Mouse (Mus musculus) NIH3T3 (cell line): ENCODE data around the gene Ppp2r5e.

Experiments used
- DNase-seq: peaks from one replicate; pipeline ENCODE4 v3.0.0-alpha.2; 2012; ENCODE audit warnings: low read depth

Ppp2r5e gene

DNA sequence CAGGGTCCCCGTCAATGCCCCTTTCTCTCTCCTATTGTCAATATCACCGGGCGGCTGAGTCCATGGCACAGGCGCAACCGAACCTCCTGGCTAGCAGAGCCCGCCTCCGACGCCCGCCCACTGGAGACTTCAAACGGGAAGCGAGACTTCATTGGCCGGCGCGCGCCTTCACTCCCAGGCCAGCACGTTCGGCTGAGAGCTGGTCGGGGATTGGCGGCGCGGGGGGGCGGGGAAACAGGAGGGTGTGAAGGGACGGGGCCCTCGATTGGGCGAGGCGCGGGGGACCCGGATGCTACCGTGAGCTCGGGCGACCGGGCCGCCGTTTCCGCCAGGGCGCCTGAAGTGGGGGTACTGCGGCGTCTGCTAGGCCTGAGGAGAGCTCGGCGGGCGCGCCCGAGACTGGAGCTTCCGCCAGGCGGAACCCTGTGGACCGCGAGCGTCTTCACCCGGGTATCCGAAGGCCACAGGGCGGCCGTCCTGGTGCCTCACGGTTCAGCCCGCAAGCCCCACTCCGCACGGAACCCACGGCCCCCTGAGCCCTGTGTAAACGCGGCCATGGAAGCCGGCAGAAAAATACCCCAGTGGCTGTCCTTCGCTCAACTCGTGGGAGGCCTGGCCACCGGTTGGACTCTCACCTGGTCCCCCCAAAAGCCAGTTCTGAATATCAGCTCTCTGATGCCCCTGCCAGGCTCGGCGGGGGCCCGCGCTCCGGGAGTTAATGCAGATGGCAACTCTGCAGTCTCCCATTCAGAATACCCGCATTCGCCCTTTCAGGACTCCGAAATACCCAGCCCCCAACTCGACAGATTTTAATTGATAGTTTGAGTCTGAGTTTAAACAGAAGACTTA lies at the start of gene Ppp2r5e:
TSS of gene Ppp2r5e (minus strand) at position 92 of the 849 bp plus-strand sequence.
- peak; percentile 99 for DNase-seq

DNA sequence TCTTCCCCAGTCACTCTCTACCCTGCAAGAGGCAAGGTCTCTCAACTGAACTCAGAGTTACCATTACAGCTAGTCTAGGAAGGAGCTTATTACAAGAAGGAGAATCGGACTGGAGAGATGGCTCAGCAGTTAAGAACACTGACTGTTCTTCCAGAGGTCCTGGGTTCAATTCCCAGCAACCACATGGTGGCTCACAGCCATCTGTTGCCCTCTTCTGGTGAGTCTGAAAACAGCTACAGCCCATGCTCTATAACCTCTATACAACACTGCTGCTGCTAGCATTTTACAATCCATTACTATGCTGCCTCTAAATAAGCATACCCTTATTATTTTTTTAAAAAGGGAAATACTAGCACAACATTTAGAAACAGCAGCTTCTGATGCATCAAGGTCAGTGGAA lies 49.7 kb upstream of the Ppp2r5e start:
- peak; percentile 33 for DNase-seq

DNA sequence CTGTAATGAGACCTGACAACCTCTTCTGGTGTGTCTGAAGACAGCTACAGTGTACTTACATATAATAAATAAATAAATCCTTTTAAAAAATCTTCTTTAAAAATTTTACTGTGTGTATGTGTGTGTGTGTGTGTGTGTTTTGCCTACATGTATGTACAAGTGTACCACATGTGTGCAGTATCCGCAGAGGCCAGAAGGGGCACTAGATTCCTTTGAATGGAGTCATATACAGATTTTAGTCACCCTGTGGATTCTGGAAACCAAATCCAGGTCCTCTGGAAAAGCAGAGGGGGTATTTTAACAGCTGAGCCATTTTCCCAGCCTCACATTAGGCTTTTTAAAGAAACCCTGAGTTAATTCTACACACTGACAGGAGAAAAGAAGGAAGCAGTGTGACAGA lies 45.7 kb upstream of the Ppp2r5e start:
- no peak for DNase-seq

DNA sequence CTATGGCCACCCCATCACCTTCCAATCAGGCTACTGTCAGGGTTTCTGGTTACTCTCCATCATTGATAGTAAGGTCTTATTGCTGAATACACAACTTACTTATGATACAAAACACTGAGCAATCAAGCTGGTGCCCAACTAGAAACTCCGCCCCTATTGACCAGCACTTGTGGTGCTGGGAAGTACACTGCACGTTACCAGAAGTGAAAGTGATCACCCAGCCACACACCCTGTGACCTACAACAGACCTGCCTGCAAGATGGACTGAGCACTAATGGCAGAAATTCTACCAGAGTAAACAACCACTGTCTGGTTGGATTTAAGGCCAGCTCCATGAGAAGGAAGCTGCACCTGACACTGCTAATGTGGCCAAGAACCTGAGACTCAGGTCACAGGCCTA lies 42.3 kb upstream of the Ppp2r5e start:
- no peak for DNase-seq

DNA sequence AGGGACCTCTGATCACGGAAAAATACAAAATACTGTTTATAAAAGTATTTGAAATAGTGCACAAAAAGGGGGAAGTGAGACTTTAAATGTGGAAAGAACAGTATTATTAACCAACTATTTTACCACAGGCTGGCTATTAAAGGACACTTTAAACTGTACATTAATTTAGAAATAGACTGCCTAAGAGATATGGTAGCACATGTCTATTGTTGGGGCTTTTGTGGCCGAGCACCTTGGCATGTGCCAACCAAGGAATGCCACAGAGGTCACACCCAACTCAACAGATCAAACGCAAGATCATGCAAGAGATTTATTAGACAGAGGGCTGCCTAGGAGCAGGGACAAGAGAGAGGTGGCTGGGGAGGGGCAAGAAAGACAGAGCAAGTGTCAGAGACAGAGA lies 41.1 kb upstream of the Ppp2r5e start:
- DNase-seq = no peak

DNA sequence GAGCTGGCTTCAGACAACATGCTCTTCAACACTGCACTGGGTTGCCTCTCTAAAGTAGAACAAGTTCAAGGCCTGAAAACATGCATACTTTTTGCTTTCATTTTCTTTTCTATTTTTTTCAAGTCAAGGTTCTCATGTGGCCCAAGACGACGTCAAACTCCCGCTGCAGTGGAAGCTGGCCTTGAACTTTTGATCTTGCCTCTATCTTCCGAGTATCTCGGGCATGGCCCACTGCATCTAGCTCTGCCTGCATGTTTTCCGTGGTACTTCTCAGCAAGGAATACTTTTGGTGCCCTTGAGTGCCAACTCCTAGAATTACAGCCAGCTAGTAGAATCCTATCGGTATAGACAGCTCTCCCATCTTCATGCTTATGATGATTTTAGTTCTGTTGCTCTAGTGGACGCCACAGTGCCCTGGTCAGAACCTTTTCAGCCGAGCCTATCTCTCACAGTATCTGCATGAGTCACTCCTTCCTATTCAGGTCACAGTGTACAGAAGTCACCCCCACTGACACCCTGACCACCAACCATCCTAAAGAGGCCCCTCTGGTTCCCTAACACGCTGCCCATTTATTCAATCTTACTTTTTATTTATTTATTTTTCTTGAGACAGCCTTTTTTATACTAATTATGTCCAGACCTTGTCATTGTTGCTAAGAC lies 39.9 kb upstream of the Ppp2r5e start:
- no peak for DNase-seq

DNA sequence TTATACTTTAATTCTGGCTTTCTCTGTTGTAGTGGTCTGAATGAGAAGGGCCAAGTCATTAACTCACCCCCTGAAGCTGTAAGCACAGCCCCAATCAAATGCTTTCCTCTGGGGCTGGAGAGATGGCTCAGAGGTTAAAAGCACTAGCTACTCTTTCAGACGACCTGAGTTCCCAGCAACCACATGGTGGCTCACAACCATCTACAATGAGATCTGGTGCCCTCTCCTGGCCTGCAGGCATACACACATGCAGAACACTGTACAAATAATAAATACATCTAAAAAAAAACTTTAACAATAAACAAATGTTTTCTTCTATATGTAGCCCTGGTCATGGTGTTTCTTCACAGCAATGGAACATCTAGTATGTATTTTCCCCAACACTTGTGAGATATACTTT lies 33.6 kb upstream of the Ppp2r5e start:
- no peak for DNase-seq

DNA sequence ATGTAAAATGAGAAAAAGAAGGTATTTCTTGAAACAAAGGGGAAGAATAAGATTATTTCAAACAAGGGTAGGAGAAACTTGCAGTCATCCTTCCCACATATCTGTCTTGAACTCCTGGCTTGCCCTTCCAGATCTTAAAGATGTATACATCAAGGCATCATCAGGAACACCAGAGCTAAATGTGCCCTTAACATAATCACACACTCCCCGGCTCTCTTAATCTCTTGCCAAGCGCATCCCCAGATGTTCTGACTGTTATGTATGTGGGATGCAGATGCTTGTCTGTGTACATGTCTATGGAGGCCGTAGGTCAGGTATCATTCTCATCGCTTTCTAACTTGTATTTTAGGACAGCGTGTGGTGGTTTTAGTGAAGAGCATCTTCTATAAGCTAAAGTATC lies 27.2 kb upstream of the Ppp2r5e start:
- DNase-seq = no peak

DNA sequence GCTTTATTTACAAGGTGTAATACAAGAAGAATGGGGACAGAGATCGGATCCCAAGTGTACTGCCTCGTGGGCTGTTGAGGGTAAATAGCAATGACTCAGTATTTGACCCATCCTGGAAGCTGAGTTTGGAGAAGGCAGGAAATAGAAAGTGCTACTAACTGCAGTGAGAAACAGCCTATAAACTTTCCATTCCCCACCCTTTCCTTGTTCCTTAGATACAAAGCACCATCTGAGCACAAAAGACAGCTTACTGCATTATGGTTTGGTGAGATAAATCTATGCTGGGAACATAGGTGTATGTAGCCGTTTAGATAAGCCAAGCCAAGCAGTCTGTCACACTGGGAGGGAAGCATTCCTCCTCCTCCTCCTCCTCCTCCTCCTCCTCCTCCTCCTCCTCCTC lies 26.8 kb upstream of the Ppp2r5e start:
- peak; percentile 61 for DNase-seq

DNA sequence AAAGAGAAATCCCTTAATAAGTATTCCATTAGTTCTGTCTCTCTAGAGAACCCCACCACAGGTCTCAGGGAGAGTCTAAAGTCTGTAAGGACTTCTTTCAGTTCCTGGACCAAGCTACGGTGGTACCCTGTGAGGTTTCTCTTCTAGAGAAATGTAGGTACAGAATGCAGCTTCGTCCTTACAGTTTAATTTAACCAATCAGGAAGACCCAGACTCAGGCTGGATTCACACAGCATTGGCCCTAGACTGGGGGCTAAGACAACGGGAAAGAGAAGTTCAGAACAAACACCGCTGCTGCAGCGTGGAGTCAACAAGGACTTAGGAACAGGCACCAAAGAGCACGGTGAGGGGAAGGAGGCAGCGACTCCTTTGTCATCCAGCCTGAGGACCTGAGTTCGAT lies 20.8 kb upstream of the Ppp2r5e start:
- DNase-seq = no peak

DNA sequence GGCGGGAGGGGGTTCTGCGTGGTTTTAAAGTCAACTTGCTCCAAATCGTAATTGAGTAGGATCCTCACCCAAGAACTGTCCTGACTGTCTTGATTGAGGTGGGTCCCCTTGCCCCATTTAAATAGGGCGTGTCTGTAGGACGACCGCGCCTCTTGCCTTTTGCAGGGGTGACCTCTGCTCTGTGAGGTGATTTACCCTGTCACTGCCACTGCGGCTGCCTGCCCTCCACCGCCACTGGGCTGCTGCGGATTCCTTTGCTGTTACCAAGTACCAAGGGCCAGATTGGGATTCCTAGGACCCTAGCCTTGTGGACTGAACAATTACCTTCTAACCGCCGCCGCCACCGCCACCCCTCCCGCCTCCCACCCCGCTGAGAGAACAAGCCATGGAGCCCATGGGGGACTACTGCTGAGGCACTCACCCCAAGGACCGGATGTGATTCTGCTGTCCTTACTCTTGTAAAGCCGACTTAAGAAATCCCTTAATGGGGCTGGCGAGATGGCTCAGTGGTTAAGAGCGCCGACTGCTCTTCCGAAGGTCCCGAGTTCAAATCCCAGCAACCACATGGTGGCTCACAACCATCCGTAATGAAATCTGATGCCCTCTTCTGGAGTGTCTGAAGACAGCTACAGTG lies 20.2 kb upstream of the Ppp2r5e start:
- DNase-seq = no peak

DNA sequence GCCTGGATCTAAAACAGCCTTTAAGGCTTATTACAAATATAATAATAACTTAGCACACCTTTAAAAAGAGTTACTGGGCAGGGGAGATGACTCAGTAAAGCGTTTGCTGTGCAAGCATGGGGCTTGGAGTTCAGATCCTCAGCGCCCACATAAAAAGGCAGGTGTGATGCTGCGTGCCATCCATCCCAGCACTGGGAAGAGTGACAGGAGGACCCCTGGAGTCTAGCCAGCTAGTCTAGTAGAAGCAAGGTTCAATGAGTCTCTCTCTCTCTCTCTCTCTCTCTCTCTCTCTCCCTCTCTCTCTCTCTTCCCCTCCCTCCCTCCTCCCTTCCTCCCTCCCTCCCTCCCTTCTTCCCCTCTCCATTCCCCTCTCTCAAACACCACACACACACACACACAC lies 19.5 kb upstream of the Ppp2r5e start:
- no peak for DNase-seq

DNA sequence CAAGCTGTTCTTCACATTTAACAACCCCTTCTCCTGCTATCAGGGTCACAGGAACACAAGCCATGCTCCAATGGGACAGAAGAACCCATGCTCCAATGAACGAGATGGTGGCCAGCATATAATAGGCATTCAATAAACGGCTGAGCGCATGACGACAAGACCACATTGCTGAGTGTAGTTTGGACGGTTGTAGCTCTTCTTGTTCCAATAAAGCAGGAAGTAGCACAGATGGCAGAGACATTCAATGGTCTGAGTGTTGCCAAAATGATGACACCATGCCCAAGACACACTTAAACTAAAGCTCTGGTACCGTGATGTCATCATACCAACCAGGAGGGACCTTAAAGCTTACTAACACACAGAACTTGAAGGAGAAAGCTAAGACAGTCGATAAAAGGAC lies 16.7 kb upstream of the Ppp2r5e start:
- DNase-seq = no peak

DNA sequence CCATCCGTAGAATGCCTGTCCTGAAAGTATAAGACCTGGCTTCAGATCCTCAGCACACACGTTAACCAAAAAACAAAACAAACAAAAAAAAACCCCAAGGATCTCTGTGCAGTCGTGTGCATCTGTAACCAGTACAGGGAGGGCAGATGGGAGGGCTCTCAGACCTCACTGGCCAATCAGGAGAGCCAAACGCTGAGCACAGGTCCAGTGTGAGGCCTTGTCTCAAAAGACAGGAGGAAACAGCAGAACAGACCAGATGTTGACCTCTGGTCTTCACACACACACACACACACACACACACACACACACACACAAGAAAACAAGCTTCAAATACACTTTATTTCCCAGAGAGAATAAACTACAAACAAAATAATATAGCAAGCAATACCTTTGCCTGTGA lies 3.4 kb upstream of the Ppp2r5e start:
- DNase-seq = peak; percentile 73

DNA sequence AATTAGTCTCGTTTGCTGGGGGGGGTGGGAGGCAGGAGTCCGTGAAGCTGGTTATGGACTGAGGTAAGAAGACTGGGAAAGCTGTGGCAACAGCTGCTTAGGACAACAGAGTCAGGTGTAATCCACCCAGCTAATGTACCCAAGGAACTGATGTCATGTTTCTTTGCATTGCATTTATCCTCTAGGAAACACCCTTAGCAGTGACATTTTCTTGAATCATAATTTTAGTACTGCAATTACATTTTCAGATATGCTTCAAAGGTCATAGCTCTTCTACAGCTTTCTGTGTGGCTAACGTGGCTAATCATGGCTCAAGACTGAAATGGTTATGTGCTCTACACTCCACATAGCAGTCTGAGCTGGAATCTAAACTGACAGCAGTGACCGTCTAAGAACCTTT lies 2.9 kb upstream of the Ppp2r5e start:
- DNase-seq = no peak

DNA sequence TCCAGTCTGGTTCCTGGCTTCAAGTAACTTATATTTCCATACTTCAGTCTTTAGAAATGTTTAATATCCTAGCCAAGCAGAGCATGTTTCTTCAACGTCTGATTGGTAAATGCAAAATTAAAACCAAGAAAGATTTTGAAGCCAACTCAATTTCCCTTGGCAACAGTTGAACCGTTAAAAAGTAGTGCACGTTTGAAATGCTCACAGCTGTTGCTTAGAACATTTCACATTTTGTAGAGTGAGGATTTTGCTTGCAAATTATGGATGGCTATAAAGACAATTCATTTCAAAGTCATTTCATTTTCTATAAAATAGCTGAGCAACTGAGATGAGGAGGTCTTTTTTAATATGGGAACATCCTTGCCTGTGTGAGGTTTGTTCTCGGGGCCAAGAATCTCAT lies 1.7 kb upstream of the Ppp2r5e start:
- DNase-seq = no peak

DNA sequence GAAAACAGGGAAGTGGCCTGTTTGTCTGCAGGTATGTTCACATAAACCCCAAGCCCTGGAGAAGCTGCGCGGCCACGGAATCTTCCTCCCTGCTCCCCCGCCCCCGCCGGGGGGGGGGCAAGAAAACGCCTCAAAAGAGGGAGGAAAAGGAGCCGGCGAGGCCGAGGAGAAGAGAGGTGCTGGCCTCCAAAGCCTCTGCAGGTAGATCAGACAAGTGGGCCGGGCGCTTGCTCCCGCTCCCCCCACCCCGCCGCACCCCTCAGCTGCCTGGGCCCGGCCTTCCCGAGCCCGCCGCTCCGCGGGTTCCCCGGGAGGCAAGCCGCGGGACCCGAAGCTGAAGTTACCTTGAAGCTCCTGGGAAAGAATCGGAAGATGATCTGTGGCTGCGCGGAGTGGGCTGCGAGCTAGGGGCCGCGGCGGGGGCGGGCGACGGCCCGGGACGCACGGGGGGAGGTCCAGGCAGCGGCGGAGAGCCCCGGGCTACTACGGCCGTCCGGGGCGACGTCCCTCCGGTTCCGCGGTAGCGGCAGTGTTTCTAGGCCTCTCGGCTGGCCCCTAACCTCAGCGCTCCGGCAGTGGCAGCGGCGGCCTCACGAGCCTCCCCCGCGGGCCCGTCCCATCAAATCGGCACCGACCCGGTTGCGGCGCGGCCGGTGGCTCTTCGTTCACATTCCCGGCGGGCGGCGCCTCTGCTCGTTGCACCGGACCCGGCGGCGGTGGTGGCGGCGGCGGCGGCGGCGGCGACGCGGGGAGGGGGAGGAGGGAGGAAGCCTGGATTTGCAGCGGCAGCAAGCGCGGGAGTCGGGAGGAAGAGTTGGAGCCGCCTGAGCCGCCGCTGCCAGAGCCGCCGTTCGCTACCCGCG lies 523 bp downstream of the Ppp2r5e start:
- peak; percentile 43 for DNase-seq

DNA sequence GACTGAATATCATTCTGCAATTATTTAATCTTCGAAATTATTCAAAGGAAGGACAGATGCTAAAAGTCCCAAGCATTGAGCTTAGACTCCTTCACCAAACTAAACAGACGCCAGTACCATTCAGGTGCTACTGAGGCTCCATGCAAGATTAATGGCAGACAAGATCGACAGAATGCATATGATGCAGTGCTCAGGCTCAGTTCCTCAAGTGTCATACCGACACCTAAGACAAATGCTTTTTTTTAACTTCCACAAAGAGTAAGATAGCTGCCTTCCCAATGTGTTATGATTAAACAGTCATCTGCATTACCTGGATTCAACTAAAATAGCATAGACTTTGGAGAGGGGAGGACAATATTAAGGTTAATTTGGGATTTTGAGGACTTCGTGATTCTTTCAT lies 1.6 kb downstream of the Ppp2r5e start:
- DNase-seq = no peak

DNA sequence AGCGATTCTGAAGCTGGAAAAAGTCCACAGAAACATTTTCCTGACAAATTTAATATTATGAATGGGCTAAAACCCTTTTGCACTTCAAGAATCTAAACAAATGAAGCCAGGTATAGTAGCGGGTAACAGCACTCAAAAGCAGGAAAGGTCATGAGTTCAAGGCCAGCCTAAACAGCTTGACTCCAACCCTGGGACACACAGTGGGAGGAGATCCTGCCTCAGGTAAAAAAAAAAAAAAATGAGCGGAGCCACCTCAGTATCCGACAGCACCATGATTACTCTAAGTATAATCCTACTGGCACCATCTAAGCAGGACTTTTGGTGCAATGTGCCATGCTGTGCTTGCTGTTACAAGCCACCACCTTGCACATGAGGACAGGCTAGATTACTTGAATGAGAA lies 2.2 kb downstream of the Ppp2r5e start:
- no peak for DNase-seq

DNA sequence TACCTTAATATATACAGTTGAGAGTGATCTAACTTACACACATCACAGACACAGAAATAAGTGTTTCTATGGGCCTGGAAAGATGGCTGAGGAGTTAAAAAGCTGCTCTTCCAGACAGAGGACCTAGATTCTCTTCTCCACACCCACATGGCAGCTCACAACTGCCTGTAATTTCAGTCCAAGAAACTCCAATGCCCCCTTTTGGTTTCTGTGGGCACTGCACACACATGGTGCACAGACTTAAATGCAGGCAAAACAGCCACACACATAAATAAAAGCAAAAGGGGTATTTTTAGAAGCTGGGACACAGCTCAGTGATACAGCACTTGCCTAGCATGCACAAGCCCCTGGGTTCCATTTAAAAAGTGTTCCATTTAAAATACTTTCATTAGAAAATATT lies 8.5 kb downstream of the Ppp2r5e start:
- no peak for DNase-seq

DNA sequence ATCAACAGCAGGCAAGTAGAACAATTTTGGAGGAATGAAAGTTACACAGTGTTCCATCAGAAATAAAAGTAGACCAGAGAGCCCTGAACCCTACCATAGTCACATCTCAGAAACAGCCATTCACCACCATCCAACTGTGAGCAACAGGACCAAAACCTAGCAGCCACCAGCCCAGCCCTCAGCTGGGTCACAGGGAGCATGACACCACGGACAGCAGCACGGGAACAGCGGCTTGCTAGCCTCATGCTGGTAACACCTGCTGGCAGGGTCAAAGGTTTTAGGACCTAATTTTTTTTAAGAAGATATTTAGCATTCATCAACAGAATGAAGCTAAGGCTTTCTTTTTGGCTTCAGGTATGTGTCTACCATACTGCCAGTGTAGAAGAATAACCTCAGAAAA lies 12.3 kb downstream of the Ppp2r5e start:
- DNase-seq = no peak

DNA sequence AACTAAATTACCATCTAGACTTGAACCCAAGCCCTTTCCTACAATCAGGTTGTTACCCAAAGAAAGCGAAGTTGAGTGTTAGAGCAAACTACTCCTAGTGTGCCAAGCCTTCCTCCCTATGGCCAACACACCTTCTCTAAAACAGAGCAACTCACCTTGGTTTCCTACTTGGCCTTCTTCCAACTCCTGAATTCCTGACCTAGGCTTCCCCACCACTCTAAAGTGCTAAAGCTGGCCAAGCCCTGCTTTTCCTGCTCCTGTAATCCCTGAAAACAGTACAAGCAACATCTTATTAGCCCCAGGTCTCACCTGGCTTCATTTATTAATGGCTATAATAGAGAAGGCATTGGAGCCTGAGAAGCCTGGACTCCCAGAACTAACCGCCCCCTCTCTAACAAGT lies 17.0 kb downstream of the Ppp2r5e start:
- DNase-seq = no peak
